Mouse (Mus musculus) granulocyte monocyte progenitor cell, adult 5-6 weeks (primary cell): ENCODE results near the gene Aire. TPM values are rescaled to one million over a fixed set of nuclear protein-coding genes. Genes with fewer than 3 reads are reported as not detected.

Experiments
- ATAC-seq: replicated peaks from 2 replicates; pipeline ENCODE4 v1.8.0; 2016; ENCODE audit warnings: mild to moderate bottlenecking, moderate TSS enrichment, inconsistent platforms; ENCODE audit not compliant: poor library complexity, severe bottlenecking
- total RNA-seq, 2 experiments: library from RNA; stranded (forward) in 1 of 2; stranded (reverse) in 1 of 2; fragments of 200-712, 200-1000 nt in 1 of 2; fragments of >200 nt in 1 of 2; fragmentation: Nextera tagmentation in 1 of 2; gene quantifications; 2 replicates each; pipeline ENCODE4 v1.2.3; 2014 to 2017

Gene Aire
- total RNA-seq, 2 experiments from 2014 or later: 1.0 TPM; not detected in 1

GRCm38 (mm10) chr10:78010335-78010734, 33.1 kb downstream of the Aire start:
- no peak for ATAC-seq

- 0 out of 2 replicates have a peak, but pooled peaks have one; percentile 0 for ATAC-seq
These were observed 33.5 kb downstream of the Aire start, which contains the start of gene Pfkl for GRCm38 (mm10) chr10:78009945-78010293. Gene Pfkl, minus strand, starts transcription at chr10:78010083.

GRCm38 (mm10) chr10:78009184-78009944, 34.0 kb downstream of the Aire start:
- ATAC-seq: peak; percentile 87

GRCm38 (mm10) chr10:78008169-78008568, 35.2 kb downstream of the Aire start:
- no peak for ATAC-seq

DNA sequence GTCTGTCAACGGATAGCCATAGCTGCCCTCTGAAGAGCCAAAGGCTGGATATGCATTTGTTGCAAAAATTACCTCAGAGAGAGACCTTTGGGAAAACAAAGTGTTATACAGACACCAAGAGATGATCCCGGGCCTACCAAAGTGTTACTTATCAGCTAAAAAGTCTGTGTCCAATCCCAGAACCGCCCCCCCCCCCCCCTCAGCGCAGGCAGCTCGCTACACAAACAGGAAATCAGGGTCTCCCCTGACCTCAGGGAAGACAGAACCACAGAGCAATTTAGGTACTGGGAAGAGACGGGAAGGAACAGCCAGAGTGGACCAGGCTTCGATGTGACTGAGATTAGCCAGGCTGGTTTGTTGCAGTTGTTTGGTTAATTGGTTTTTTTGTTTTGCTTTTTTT, 36.2 kb downstream of the Aire start:
- no peak for ATAC-seq

DNA sequence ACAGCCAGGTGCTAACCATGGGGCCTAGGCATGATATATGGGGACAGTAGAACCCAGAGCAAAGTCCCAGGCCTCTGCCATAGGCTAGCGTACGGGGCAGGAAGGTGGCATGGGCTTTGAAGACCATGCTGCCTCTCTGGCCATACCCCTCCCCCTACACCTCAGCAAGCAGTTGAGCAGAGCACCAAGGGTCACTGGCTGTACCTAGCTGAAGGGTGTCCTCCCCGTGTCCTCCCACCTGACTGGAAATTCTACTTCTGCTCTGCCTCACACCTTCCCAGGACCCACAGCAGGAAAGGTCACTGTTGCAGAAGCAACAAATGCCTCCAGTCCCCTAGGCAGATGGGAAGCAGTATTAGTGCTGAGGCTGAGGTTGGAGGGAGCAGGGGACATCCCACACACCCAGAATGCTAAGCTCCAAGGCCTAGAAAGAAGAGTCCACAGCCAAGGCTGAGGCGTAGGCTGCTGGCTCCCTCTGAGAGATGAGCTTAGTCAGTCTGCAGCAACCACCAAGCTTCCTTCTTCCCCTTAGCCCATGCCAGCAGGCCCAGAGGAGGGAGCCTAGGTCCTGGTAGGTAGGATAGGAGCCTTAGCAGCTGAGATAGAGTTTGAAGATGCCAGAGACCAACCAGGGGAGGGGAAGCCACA, 37.5 kb downstream of the Aire start:
- no peak for ATAC-seq

DNA sequence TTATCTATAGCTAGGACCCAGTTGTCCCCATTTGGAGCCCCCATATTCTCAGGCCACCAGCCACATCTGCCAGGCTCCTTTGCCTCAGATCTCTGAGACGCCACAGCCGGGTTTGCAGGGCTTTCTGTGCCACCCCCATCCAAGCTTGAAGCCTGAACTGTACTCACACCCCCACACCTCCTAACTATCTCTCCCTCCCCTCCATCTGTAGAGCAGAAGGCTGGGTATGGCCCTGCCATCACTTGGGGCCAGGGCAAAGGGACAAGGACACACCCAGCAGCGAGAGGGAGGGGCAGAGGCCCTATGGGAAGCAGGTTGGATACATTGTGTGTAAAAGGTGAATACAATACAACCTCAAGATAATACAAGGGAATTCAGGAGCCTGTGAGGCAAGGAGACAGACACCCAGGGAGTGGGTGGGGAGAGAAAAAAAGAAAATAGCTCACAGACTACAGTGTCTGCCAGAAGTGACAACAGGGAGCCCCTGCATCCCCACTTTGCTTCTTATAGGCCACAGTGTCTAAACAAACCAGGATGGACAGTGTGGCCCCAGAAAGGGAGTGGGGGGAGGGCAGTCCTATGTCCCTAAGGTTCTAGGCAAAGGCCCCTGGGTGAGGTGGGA, 38.8 kb downstream of the Aire start:
- no peak for ATAC-seq

DNA sequence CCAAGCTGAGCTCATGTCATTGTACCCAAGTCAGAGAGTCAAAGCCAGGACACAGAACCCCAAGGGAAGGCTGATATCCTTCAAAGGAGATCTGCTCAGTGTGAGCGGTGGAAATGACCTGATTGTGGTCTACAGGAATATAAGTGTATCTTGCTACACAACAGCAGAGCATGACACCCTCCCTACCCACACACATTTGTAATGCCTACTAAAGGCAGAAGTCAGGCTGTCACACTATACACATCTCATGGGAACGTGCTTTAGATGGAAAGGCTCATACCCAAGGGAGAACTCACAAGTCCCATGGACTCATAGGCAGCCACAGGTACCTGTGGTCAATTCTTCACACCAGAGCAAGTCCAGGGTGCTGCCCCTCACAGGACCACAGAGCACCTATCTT, 41.1 kb downstream of the Aire start:
- no peak for ATAC-seq

- no peak for ATAC-seq
These were observed 41.6 kb downstream of the Aire start for GRCm38 (mm10) chr10:78001796-78002195.

GRCm38 (mm10) chr10:78000200-78000599, 43.2 kb downstream of the Aire start:
- ATAC-seq: no peak

- no peak for ATAC-seq
These were observed 47.8 kb downstream of the Aire start for GRCm38 (mm10) chr10:77995639-77996038.

GRCm38 (mm10) chr10:77985775-77986174, 57.6 kb downstream of the Aire start:
- ATAC-seq: no peak

- peak; percentile 84 for ATAC-seq
These were observed 58.8 kb downstream of the Aire start for GRCm38 (mm10) chr10:77984660-77985059.

Other genes with a start within 250 kb of the Aire start
- gene Gm9639, start 248.5 kb downstream of the Aire start, total RNA-seq (2014; fragmentation: Nextera tagmentation): not detected in 2 replicates
- not detected in 2 replicates for gene Gm9639, start 248.5 kb downstream of the Aire start, total RNA-seq (2017)
- gene Gm19668, start 244.5 kb downstream of the Aire start, total RNA-seq (2014; fragmentation: Nextera tagmentation): not detected in 2 replicates
- gene Gm19668, start 244.5 kb downstream of the Aire start, total RNA-seq (2017): not detected in 2 replicates
- not detected in 2 replicates for gene Gm9507, start 231.8 kb downstream of the Aire start, total RNA-seq (2014; fragmentation: Nextera tagmentation)
- not detected in 2 replicates for gene Gm9507, start 231.8 kb downstream of the Aire start, total RNA-seq (2017)
- gene Gm2696, start 228.9 kb downstream of the Aire start, total RNA-seq (2014; fragmentation: Nextera tagmentation): not detected in 2 replicates
- gene Gm2696, start 228.9 kb downstream of the Aire start, total RNA-seq (2017): not detected in 2 replicates
- not detected in 2 replicates for gene Krtap10-4, start 216.5 kb downstream of the Aire start, total RNA-seq (2014; fragmentation: Nextera tagmentation)
- not detected in 2 replicates for gene Krtap10-4, start 216.5 kb downstream of the Aire start, total RNA-seq (2017)
- gene Krtap10-10, start 207.7 kb downstream of the Aire start, total RNA-seq (2014; fragmentation: Nextera tagmentation): 0.75 TPM in 1 of 2 replicates, not detected in the other
- gene Krtap10-10, start 207.7 kb downstream of the Aire start, total RNA-seq (2017): not detected in 2 replicates
- gene Gm36176, start 196.8 kb downstream of the Aire start, total RNA-seq (2014; fragmentation: Nextera tagmentation): not detected in 2 replicates
- gene Gm36176, start 196.8 kb downstream of the Aire start, total RNA-seq (2017): not detected in 2 replicates
- gene Gm10318, start 190.8 kb downstream of the Aire start, total RNA-seq (2014; fragmentation: Nextera tagmentation): not detected in 2 replicates
- gene Gm10318, start 190.8 kb downstream of the Aire start, total RNA-seq (2017): not detected in 2 replicates
- gene Gm3285, start 181.6 kb downstream of the Aire start, total RNA-seq (2014; fragmentation: Nextera tagmentation): not detected in 2 replicates
- gene Gm3285, start 181.6 kb downstream of the Aire start, total RNA-seq (2017): not detected in 2 replicates
- not detected in 2 replicates for gene Lrrc3, start 141.1 kb downstream of the Aire start, total RNA-seq (2014; fragmentation: Nextera tagmentation)
- not detected in 2 replicates for gene Lrrc3, start 141.1 kb downstream of the Aire start, total RNA-seq (2017)
- gene Trpm2, start 73.0 kb downstream of the Aire start, total RNA-seq (2014; fragmentation: Nextera tagmentation): 1.9 and 9.1 TPM in 2 replicates
- 1.9 and 3.6 TPM in 2 replicates for gene Trpm2, start 73.0 kb downstream of the Aire start, total RNA-seq (2017)
- 8.8 and 9.1 TPM in 2 replicates for gene 1810043G02Rik, start 65.1 kb downstream of the Aire start, total RNA-seq (2014; fragmentation: Nextera tagmentation)
- 7.4 and 9.9 TPM in 2 replicates for gene 1810043G02Rik, start 65.1 kb downstream of the Aire start, total RNA-seq (2017)
- gene Pfkl, start 33.5 kb downstream of the Aire start, total RNA-seq (2014; fragmentation: Nextera tagmentation): 30.6 and 39.4 TPM in 2 replicates
- 39.6 and 43.5 TPM in 2 replicates for gene Pfkl, start 33.5 kb downstream of the Aire start, total RNA-seq (2017)
- gene Dnmt3l, start 1.7 kb downstream of the Aire start, total RNA-seq (2014; fragmentation: Nextera tagmentation): 0.45 TPM in 1 of 2 replicates, not detected in the other
- 0.67 and 1.6 TPM in 2 replicates for gene Dnmt3l, start 1.7 kb downstream of the Aire start, total RNA-seq (2017)
- 7.4 and 8.5 TPM in 2 replicates for gene Icosl, start 25.7 kb upstream of the Aire start, total RNA-seq (2014; fragmentation: Nextera tagmentation)
- 0.57 and 2.9 TPM in 2 replicates for gene Icosl, start 25.7 kb upstream of the Aire start, total RNA-seq (2017)
- gene D10Jhu81e, start 126.2 kb upstream of the Aire start, total RNA-seq (2014; fragmentation: Nextera tagmentation): 44.6 and 52.8 TPM in 2 replicates
- gene D10Jhu81e, start 126.2 kb upstream of the Aire start, total RNA-seq (2017): 76.3 and 84.9 TPM in 2 replicates
- gene Pwp2, start 141.5 kb upstream of the Aire start, total RNA-seq (2014; fragmentation: Nextera tagmentation): 17.2 and 17.9 TPM in 2 replicates
- 22.9 and 27.0 TPM in 2 replicates for gene Pwp2, start 141.5 kb upstream of the Aire start, total RNA-seq (2017)
- gene Trappc10, start 201.0 kb upstream of the Aire start, total RNA-seq (2014; fragmentation: Nextera tagmentation): 30.9 and 46.2 TPM in 2 replicates
- 31.4 and 34.1 TPM in 2 replicates for gene Trappc10, start 201.0 kb upstream of the Aire start, total RNA-seq (2017)